Mouse (Mus musculus): ENCODE data around the gene Rbm20.

DNA sequence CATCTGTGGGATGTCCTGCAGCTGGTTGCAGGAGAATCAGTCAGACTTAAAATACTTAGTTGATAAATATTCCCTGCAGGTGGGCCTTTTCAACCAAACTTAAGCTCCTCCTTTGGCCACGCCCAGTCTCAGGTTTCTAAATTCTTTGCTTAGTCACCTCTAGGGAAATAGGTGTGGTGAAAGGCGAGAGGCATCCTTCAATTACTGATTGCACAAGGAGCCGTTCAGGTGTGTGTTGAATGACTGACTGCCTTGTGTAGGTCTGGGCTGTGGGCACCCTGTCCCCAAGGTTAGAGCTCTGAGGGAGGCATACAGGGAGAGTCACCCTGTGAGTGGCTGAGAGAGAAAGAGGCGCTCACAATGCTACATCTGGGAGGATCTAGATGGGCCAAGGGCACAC, 50.2 kb downstream of the Rbm20 start:
- TF ChIP-seq ZNF384 (IDR thresholded peaks at IDR 0.05; ENCODE audit: low read depth, low read length) (no peak), ZC3H11A (IDR thresholded peaks at IDR 0.05; ENCODE audit: borderline replicate concordance, low read depth, low read length) (no peak), HCFC1 (IDR thresholded peaks at IDR 0.05; ENCODE audit: borderline replicate concordance, insufficient read depth, low read length) (no peak)
